Mouse (Mus musculus) stomach, postnatal 0 days (tissue): ENCODE measurements at regions not wholly inside any gene's neighbourhood (a gene's known extent, or its start where the extent isn't known, plus 50 kb on each side); places are given as distances from the start of the nearest gene placed in this dataset.

Experiments used
- CTCF ChIP-seq: IDR thresholded peaks from 2 replicates; pipeline ENCODE4 v1.5.1; 2016; ENCODE audit warnings: antibody characterized with exemption, low read depth, mild to moderate bottlenecking, moderate library complexity
- EP300 ChIP-seq: optimal IDR thresholded peaks from 2 replicates; pipeline ENCODE3; 2016; ENCODE audit warnings: antibody characterized with exemption

- no peak for TF ChIP-seq CTCF
- no peak for TF ChIP-seq EP300
These were observed 55.3 kb upstream of the Ifne start for GRCm38 (mm10) chr4:88935316-88935715.
